Mouse (Mus musculus) WW6 (cell line): Measurements from ENCODE around the gene Ch25h.

Experiments used
- DNase-seq: peaks from one replicate; pipeline ENCODE4 v3.0.0-alpha.2; 2013; ENCODE audit warnings: low read depth, low spot score

Gene Ch25h

DNA sequence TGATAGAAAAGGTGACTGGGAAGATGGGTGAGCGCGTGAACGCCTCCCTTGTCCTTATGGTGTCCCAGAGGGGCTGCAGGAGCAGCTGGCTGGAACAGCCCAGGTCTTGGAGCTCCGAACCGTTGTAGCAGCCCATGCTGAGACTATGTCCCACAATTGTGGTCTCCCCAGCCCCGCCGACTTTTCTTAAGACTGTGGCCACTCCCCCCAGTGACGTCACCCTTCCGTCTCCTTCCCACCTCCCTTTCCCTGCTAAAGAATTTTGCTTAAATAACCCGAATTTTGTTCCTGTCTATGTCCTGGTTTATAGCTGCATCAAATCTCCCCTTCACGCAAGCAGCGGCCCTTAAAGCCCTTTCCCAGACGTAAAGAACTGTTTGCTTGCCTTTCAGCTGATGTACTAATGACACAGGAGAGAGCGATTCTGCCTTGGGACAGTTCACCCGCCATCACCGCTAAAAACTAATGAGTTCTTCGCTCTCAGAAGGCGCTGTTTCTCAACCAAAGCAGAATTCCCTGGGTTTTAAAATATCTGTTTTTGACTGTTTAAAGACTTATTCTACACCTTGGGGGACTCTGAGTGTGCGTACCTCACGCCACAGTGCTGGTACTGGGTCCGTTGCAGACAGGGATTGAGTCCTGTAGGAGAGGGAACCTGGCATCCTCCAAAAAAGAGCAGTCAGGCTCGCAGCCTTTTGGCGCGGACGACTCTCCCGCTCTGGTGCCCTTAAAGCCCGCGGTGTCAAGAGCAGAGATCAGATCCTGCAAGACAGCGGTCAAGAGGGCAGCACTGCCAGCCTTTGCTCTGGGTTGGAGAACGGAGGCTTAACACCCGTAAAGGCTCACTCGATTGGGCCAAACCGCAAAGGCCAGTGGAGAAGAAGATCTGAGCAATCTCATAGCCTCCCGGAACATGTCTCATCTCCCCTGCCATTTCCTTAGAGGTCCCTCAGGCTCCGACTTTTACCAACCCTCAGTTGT, at the start of gene Ch25h:
TSS of gene Ch25h (minus strand) at position 174 of the 981 bp plus-strand sequence.
- DNase-seq, result no peak

DNA sequence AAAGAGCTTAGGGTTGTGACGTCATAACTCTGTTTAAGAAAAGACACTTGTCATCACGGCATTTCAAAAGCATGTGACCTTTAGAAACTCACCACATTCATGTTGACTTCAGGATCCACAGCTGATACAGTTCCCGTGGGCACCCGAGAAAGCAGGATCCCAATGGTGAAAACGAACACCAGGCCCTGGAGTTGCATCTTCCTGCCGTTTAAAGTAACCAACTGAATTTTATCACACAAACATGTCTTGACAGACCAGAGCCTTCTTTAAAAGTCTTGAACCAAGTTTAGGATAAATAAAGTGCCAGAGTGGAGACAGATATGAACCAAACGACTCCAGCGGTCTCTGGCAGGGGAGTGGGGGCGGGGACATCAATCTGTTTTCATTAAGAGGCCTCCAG, 49.7 kb upstream of the Ch25h start:
- no peak for DNase-seq

DNA sequence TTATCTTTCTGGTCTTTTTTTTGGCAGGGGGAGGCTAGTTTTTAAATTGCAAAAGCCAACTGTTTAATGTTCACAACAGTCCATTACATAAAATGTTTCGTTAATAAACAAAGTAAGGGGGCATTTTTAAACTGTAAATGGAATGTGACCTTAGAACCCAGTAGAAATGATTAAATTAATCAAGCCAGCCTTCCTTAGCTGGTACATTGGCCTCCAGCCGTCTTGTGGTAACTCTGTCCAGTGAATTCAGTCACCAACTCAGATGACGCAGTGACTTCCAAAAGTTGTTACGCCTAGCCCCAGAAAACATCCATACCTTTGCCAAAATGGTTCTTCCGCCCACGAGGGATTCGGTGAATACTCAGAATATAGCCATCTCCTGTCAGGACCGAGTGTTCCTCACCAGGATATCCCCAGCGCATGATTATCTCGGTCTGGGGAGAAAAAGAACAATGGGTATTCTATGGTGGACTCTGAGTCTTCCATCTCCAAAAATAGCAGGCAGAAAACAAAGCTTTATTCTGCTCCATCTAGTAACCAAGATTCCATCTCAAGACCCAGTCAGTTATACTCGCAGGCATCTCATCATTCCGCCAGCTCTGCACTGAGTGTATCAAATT, 48.3 kb upstream of the Ch25h start:
- no peak for DNase-seq

DNA sequence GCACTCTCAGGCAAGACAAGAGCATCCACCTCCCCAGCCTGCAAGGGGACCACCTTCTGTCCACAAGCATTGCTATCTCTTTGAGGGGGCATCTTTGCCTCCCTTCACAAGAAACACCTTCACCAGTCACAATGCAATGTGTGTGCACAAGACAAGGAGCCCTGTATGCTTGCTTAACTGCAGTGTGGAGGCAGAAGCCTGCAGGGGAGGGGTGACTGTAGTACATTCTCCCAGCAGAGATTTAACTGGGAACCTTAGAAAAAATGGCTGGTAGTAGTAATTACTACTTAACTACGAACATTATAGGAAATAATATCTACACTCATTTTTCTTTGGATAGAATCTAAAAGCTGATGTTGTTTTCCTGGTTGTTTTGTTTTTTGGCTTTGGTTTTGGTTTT, 47.0 kb upstream of the Ch25h start:
- no peak for DNase-seq

DNA sequence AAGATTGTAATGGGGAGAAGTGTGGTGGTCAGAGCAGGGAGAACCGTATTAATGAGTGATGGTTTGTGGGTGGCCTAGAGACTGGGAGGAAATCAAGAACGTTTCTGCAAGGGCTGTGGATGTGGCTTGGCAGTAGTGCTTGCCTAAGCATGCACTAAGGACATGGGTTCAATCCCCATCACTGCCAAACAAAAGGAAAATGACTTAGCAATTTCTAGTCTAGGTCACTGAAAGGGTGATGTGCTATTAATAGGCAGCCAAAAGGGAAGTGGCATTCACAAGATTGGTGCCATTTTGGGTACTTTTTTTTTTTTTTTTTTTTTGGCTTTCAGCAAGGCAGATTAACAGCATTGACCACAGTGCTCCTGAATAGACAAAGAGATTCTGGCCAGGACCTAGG, 46.4 kb upstream of the Ch25h start:
- DNase-seq, result no peak

DNA sequence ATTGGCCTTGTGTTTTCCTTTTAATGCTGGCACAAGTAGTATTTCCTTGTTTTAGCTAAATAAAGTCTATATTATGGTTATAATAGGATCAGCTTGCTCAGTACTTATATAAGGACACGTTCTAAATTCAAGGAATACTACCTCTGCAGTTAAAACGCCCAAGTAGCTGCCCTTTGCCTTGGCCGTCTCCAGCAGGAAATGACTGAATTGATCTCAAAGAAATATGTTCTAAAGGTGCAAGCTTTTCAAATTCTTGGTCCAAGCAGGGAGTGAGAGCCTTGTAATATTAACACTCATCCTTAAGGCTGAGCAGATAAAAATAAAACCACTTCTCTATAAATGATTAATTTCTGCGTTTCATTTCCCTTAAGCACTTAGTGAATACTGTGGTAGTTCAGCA, 45.1 kb upstream of the Ch25h start:
- DNase-seq, result no peak

DNA sequence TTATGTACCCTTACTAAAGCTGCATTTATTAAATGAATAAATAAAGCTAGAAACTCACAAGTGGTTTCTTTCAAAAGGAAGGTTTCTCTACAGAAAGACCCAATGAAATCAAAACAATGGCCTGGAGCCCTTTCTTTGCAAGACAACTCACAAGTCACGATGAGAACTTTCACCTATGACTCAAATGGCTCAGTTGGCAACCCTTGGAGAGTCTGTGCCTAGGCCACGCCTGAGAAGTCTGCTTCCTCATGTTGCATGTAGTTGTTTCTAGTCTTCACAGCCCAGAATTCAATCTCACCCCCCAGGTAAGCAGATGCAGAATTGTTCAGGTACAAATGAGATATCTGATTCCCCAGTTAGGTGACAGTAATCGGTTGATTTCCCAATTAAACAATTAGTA, 44.7 kb upstream of the Ch25h start:
- DNase-seq, result no peak

DNA sequence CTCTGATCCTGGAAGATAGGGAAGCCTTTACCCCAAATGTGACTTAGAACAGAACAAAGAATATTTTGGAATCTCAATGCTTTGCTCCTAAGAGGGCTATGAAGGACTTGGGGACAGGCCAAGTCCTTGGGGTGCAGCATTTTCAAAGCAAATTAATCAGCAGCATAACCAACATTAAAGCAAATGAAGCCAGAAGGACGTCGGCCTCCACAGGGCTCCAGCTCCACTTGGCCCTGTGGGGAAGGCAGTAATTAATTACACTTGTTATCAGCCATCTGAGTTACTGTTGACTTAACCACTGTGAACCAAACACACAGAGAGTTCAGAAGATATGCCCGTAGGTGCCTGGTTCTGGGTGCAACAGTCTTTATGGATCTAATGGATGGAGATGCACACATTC, 43.8 kb upstream of the Ch25h start:
- DNase-seq, result no peak

DNA sequence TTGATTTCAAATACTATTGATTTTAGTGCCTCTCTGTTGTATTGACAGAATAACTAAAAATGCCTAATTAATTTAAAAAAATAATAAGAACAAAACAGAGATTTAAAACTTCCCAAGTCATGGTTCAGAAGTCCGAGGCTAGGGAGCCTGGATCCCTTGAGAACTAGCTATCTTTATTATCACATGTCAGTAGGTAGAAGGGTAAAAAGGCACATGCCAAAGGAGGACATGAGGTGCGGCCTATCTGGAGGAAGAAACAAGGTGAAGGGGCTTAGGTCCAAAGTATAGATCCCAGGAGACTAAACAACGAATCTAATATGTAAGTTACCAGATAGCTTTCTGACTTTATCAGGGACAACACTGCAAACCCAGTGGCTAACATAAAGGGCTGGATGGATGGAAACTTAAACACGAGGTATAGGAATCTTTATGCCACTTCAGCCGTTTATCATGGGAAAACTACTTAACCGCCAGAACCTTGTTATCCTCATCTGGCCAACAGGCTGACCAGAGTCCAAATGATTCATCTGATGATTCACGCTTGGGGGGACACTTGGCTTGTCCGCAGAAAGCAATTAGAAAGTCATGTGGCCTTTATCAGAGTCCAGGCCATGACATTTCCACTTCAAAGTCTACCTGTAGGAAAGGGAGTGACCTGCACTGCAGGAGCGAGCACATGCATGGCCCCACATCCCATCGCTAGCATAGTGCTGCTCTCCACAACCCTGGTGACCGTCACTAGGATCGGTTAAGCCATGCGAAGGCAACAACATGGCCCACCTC, 43.0 kb upstream of the Ch25h start:
- no peak for DNase-seq

DNA sequence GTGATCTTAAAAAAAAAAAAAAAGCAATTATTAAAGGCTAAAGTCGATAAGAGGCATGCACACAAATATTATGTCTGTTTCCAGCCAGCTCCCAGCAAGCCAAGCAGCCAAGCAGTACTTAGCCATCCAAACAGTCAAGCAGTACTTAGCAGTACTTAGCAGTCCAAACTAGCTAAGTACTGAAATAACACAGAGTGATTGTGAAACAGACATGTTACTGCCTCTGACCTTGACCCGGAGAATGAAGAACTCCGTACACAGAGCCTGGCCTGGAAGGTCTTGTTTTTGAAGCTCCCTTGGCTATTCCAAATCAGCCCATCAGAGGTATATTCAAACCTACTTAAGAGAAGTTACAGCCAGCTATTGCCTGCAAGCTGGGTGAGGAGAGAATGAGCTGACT, 42.2 kb upstream of the Ch25h start:
- no peak for DNase-seq

DNA sequence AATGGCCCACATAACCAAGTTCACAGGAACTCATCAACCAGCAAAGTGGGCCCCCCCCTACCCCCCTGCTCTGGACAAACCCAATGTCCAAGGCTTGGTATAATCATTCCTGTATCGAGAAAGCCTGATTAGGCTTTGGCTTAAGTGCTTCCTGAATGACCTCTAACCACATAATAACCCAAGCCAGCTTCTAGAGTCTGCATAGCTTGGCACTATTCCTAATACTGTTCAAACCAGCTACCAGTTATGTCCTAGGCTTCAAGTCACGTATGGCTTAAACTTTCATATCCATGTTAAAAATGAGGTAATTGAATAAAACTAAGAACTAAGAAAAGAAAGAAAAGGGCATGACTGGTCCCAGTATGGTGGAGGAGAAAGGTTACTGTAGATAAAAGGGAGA, 41.4 kb upstream of the Ch25h start:
- no peak for DNase-seq

DNA sequence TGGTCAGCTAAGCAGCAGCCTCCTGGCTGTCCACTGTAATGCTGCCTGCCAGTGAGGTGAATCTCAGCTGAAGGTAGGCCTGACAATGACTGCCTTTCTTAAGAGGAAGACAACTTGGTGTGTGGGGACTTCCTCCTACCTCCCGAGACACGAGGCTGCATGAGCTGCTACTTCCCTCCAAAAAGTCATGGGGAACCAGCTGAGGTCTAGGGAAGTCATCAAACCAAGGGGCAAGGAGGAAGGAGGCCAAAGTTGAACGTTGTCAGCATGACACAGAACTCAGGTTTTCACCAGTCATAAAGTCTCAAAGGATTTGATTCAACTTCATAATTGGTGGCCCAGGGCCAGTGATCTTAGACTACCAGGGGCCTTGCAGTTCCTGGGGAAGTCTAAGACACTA, 40.7 kb upstream of the Ch25h start:
- DNase-seq, result no peak

DNA sequence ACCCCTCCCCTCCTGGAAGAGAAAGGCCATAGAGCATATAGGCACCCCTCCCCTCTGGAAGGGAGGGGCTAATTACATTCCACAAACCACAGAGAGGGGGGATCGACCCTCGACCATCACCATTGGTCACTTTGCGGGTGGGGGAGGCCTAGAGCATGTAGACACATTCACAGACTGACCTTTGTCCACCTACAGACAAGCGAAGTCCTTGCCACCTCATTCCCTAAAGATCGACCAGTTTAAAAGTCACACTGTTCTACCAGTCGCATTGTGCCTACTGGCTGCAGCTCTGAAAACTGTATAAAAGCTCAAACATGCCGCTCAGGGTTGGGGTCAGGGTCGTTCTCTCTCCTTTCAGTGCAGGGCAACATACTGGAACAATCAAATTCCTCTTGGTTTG, 36.6 kb upstream of the Ch25h start:
- DNase-seq, result no peak

DNA sequence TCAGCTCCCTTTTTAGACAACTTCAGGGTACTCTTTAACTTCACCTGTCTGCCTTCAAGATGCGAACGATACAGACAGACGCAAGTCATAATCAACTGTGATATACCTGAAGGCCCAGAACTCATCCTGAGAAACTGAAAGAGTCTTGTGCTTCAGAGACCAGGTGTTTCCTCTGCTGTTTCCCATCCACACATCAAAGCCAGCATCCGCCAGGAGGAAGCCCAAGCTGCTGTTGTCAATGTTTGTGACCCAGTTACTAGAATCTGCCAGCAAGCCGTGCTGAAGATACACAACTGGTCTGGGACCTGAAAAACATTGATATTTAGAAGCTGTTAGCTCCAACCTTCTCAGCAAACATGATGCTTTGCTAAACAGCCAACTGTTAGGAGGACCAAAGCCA, 35.8 kb upstream of the Ch25h start:
- no peak for DNase-seq

DNA sequence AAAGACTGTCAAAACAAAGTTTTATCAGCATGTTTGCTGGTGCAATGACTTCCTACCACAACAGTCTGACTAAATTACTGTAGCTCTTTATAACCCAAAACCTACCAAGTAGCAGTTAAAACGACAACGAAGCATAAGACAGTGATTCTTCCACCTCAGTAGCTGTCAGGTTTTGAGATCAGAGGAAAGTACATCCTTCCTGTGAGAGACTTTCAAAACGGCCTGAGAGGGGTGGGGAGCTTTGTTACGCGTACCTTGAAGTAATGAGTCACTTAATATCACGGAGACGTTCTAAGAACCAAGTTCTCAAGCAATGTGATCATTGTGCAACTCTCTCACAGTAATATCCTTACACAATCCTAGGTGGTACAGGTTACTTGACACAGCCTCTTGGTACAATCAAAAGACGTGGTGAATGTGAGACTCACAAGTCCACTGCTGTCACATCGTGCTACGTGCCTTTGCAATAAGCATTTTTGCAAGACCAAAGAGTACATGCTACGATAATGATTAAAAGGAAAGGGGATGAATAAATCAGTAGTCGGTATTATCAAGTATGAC, 30.3 kb upstream of the Ch25h start:
- no peak for DNase-seq

DNA sequence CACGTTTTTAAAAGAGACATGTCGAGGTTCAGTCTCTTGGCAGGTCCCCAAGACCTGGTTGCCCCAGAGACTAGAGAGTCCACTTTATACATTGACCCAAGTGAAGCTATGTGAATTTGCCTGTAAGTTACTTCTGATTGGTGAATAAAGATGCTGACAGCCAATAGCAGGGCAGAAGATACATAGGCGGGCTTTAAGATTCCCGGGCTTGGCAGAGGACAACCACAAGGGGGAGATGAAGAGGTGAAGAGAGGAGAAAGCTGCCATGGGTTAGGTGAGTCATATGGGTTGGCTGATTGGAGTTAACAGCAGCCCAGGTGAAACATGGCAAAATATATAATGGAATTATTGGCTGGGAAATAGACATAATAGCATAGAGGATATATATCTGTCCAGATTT, 25.8 kb upstream of the Ch25h start:
- DNase-seq, result peak; percentile 47

DNA sequence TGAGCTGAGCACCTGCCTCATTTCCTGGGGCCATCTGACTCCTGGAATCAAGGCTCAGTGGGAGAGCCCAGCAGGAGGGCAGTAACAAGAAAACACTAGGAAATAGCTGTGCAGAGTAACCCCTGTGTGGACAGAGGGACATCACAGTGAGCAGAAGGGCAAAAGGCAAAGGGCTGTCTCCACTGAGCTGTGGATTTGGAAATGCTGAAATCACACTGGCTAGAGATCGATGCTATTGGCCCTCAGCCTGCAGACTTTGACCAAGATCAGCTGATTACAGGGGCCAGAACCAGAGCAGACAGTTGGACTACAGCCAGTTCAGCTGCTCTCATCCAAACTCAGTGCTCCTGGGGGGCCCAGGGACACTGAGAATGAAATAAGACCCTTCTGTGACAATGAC, 21.4 kb upstream of the Ch25h start:
- DNase-seq, result no peak

DNA sequence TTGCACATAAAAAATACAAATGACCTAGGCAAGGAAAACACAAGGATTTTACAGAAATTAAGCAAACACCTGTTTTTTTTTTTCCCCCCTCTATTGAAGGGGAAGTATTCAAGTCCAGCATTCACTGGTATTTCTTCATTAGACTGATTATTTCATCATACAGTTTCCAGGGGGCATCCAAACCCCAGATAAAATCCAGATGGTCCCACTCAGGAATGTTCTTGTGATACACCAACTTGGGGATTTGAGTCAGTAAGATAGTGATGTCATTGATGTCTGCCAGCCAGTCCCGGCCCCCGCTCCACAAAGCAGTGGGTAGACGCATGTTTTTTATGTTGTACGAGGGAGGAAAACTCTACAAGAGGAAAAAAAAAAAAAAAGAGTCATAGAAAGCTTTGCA, 18.9 kb upstream of the Ch25h start:
- no peak for DNase-seq

DNA sequence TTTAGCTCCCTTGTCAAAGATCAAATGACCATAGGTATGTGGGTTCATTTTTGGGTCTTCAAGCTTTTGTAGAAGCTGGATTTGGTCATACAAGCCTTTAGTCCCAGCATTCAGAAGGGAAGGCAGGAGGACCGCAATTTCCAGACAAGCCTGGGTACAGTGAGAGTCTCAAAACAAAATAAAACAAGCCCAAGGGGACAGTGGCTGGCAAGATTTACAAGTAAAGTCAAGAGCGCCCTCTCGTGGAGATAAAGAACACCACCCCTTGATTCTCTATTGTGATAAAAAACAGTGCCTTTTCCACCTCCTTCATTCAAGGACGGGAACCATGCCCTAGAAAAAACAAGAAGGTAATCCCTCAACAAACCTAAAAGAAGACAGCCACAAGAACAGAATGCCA, 8.6 kb upstream of the Ch25h start:
- DNase-seq, result no peak

DNA sequence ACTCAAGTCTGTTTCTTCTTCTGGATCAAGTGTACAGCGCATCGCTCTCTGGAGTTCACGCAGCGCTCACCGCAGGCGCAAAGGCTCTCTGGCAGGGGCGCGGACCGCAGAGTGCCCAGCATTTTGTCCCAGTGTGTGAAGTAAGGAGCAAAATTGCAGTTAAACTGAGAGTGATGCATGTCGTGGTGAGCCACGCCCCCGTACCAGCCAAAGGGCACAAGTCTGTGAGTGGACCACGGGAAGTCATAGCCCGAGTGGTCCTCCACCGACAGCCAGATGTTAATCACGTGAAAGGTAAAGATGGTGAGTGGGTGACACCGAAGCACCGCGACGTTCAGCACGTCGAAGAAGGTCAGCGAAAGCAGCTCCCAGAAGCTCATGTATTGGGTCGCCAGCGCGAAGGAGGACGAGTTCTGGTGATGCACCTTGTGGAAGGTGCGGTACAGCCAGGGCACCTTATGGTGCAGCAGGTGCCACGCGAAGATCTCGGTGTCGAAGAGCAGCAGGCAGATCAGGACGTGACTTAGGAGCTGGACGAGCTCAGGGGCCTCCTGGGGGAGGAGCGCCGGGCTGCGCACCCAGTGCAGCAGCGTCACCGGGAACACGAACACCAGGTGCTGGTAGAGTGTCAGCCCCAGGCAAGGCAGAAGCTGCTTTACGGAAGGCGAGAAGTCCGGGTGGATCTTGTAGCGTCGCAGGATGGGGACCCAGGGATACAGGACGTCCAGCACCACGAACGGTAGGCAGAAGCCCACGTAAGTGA, 555 bp downstream of the Ch25h start:
- DNase-seq, result no peak

DNA sequence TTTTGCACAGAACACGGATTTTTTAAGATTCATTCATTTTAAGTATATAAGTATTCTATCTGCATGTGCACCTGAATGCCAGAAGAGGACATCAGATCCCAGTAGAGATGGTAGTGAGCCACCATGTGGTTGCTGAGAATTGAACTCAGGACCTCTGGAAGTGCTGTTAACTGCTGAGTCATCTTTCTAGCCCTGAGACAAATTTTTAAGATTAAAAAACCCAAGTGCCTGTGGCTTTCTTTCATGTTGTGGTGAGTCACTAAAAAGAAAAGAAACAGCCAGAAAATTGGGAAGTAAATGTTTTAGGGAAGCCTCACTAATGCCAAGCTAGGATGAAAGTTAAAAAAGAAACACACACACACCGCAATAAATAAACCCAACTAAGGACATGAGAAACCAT, 3.3 kb downstream of the Ch25h start:
- no peak for DNase-seq
